Mouse (Mus musculus) mesoderm, embryonic 11.5 days (tissue): ENCODE data around the gene Sgcb.
A peak's percentile ranks its signal among the peaks of the same experiment; 100 is the strongest.
"Not testable (repeated sequence)": the region's sequence is repeated elsewhere in the genome, so short reads cannot be mapped to it uniquely, and the experiment has no call there.

Experiments used
- DNase-seq: peaks from one replicate; pipeline ENCODE4 v3.0.0-alpha.2; 2012; ENCODE audit warnings: low read depth, low spot score

Gene Sgcb

GRCm38 (mm10) chr5:73633141-73633540, 14.4 kb downstream of the Sgcb start:
- DNase-seq: peak; percentile 76

DNA sequence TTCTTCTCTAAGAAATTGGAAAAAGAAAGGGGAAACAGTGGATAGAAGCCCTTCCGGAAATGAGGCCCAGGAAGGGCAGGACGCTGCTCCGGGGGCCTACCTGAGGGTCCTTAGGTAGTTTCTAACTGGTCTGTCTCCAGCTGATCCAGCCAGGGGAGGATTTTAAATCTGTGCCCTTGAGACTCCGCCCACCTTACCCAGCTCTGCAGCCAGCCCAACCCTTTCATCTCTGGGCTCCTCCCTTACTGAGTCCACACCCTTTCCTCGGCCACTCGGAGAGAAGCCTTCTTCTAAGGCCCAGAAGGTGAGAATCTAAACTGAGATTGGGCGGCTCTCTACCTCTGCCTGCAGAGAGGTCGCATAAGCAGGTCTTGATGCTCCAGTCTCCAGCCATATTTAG, 15.3 kb downstream of the Sgcb start, which contains the start of gene Lrrc66:
Gene Lrrc66 (minus strand): TSS at position 236 of the 400 bp plus-strand sequence.
- no peak for DNase-seq

- DNase-seq: no peak
Observed at GRCm38 (mm10) chr5:73631001-73631558, 16.5 kb downstream of the Sgcb start.

DNA sequence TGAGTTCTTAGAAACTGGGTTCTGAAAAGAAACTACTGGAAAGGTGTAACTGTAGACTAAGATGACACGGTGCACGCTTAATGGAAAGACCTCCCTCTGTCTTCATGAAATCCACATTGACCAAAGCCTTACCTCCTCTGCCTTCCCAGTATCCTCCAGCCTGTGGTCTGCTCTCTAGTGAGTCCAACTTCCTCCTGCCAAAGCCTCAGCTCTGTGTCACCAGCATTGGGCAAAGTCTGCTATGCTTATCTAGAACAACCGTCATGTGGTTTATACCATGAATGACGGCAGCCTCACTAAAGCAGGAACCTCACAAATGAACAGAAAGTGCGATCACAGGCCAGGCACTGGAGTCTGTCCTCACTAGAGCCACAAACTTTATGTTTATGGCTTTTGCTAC, 17.4 kb downstream of the Sgcb start:
- DNase-seq: no peak

DNA sequence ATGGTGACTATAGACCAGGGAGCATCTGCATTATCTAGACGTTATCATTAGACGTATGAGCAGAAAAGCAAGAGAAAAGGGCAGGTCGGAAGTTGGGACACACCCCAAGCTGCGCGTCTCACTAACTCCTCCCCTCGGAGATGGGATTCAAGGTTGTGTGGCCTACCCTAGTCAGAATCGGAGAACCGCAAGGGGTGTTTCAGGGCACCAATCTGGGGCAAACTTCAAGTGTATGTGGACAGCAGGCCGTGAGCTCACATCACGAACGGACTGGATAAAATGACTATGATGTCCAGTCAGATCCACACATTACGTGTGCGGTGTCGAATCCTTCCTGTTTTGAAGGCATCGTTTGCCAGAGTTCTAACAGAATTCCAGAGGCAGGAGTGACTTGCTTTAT, 19.6 kb downstream of the Sgcb start:
- DNase-seq: no peak

- DNase-seq: no peak
Observed at GRCm38 (mm10) chr5:73627559-73627958, 20.0 kb downstream of the Sgcb start.

DNA sequence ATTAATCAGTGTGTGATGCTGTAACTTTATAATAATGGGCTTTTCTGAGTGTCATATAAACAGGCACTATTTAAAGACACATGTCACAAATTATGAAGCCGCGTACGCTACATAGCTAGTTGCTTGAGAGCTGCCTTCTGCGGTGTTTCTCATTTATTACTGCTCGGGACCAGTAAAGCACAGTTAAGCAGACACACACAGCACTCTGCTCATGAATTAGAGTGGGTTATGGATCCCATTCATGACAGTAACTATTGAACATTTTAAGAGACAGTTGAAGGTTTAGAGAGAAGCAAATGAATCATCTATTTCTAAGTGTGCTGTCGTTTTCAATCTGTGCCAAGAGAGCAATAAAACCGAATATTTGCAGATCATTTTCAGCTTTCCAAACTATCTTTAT, 20.7 kb downstream of the Sgcb start:
- DNase-seq: no peak

DNA sequence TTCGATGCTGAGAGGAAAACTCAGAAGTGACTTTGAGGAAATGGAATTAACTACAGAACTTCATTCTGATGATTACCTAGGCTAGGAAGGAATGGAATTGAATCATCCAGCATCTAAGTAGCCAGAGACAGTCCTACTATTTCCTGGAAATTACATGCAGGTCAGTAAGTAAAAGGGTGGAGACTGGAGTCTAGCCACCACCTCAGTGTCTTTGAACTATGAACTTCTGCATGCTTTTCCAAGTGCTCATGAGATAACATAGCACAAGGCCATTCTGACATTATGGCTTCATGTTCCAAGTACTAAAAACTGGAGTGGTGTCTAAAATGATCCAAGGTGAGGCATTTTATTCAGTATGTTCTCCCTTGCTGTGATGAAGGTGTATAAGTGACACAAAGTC, 22.1 kb downstream of the Sgcb start:
- no peak for DNase-seq

DNA sequence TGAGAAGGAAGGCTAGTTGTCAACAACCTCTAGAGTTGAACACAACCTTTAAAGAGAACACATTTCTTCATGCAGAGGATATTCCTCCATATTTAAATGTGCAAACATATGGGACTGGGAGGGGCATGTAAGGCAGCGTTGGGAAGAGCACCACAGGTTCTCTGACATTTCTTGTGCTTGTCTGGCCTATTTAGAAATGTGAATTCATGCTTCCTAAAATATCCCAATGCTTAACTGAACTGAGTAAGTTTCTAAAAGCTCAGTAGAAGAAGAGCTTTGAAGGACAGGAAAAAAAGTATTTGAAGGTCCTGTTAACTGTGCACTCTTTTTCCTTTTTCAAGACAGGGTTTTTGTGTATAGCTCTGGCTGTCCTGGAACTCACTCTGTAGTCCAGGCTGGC, 28.6 kb downstream of the Sgcb start:
- no peak for DNase-seq

DNA sequence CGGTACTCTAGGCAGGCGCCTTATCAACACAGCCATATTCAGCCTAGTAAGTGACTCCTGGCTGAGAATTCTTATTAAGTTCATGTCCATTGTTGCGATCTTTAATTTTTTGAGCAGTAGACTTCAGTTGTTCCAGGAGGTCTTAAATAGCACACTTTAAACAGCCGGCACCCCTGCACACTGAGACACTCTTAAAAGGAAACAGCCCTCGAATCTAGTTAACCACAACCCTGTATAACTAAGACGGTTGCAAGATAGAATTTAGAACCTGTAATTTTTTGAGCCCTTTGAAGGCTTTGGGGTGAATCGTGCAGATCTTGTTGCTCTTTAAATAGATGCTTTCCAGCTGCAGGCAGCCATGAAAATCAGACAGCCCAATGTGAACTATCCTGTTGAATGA, 32.4 kb downstream of the Sgcb start:
- DNase-seq: no peak

GRCm38 (mm10) chr5:73613296-73613695, 34.3 kb downstream of the Sgcb start:
- DNase-seq: no peak

GRCm38 (mm10) chr5:73611071-73611470, 36.5 kb downstream of the Sgcb start:
- DNase-seq: no peak

DNA sequence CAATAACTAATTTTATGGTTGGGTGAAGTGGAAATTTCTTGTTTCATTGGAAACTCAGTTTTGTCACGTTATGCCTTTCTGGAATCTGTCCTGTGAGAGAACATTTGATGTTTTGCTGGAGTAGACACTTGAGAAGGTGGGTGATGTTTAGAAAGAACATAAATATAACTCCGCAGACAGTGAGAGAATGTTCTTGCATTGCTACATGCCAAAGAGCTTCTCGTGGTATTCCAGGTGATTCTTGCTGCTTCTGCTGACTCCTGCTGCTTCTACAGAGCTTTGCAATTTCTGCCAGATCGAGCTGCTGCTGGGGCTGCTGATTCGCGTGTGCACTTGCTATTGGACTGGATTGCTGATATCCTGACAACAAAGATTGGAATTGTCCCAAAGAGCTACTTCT, 42.6 kb downstream of the Sgcb start:
- DNase-seq: no peak

GRCm38 (mm10) chr5:73604542-73604941, 43.0 kb downstream of the Sgcb start:
- DNase-seq: no peak

- DNase-seq: no peak
Observed at GRCm38 (mm10) chr5:73602865-73603264, 44.7 kb downstream of the Sgcb start.

DNA sequence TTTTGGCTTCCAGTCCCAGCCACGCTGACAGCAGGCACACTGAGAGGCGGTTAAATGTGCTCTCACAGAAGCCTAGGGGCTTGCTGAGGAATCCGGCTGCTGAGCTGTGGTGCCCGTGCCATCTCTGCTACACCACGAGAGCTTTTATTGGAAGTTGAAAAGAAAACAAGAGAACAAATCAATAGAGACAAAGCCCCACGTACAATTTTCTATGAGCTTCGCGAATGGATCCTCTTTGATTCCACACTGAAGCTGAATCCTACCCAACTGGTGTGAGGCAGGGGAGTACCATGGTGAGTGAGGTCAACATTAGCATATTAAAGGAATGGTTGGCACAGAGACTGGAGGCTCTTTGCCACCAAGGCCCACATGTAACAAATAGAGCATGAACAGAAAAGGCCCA, 46.2 kb downstream of the Sgcb start:
- DNase-seq: no peak

GRCm38 (mm10) chr5:73599991-73600390, 47.6 kb downstream of the Sgcb start:
- no peak for DNase-seq

- no peak for DNase-seq
Observed at GRCm38 (mm10) chr5:73598943-73599695, 48.5 kb downstream of the Sgcb start.

DNA sequence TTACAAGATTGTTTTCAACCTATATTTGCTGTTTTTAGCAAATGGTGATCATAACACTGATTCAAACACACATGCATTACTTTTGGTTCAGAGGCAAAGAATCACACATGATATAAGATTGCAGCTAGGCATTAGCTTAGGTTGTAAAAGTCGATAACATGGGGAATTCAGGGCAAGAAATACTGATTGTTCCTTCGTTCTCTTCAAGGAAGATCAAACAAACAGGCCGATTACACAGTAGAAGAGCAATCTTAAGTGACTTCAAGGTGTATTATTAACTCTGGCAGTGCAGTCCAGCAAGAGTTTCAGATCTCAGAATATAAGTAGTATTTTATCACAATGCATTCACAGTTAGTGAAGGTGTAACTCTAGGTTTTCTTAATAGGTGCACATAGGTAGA, 60.5 kb downstream of the Sgcb start:
- no peak for DNase-seq

GRCm38 (mm10) chr5:73586597-73586996, 61.0 kb downstream of the Sgcb start:
- DNase-seq: no peak

- no peak for DNase-seq
Observed at GRCm38 (mm10) chr5:73585212-73586115, 62.1 kb downstream of the Sgcb start.

DNA sequence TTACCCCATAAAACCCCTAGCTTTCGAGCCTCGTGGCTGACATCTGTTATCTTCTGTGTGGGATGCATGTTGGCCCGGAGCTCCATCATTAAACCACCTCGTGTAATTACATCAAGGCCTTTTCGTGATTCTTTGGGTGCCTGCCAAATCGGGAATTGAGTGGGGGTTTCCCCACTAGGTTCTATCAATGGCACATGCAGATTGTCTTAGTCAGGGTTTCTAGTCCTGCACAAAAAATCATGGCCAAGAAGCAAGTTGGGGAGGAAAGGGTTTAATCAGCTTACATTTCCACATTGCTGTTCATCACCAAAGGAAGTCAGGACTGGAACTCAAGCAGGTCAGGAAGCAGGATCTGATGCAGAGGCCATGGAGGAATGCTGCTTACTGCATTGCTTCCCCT, 63.6 kb downstream of the Sgcb start:
- DNase-seq: not testable (repeated sequence)
